Mouse (Mus musculus) lung, embryonic 14.5 days (tissue): ENCODE measurements around the gene Mical3. TPM values are rescaled to one million over a fixed set of nuclear protein-coding genes. Genes with fewer than 3 reads are reported as not detected.

ENCODE experiments used
- ATAC-seq: fragments of 200-750 bp; cut with Nextera tagmentation; 2 replicates; pipeline ENCODE4 v1.8.0; 2017; ENCODE audit warnings: mild to moderate bottlenecking, moderate TSS enrichment, moderate library complexity; ENCODE audit not compliant: insufficient read depth
- DNase-seq: peaks from one replicate; pipeline ENCODE4 v3.0.0-alpha.2; 2015
- H3K27ac ChIP-seq: fragments of 300-500 bp; sonication (generic); 2 replicates; pipeline ENCODE4 v1.5.1; 2014; ENCODE audit warnings: low read depth, mild to moderate bottlenecking, moderate library complexity
- H3K27me3 ChIP-seq: fragments of 300-500 bp; sonication (generic); 2 replicates; pipeline ENCODE4 v1.6.1; 2014; ENCODE audit warnings: low read length, control low read depth; ENCODE audit not compliant: insufficient read depth
- H3K36me3 ChIP-seq: fragments of 300-500 bp; sonication (generic); 2 replicates; pipeline ENCODE4 v1.6.1; 2014; ENCODE audit warnings: control low read depth; ENCODE audit not compliant: insufficient read depth
- H3K4me1 ChIP-seq: fragments of 300-500 bp; sonication (generic); 2 replicates; pipeline ENCODE4 v1.6.1; 2014; ENCODE audit warnings: antibody characterized with exemption, control low read depth; ENCODE audit not compliant: insufficient read depth
- H3K4me2 ChIP-seq: fragments of 300-500 bp; sonication (generic); 2 replicates; pipeline ENCODE4 v1.6.1; 2014; ENCODE audit warnings: mild to moderate bottlenecking
- H3K4me3 ChIP-seq: fragments of 300-500 bp; sonication (generic); 2 replicates; pipeline ENCODE4 v1.5.1; 2014; ENCODE audit warnings: low read depth, low read length
- H3K9ac ChIP-seq: fragments of 300-500 bp; sonication (generic); 2 replicates; pipeline ENCODE4 v1.6.1; 2014
- H3K9me3 ChIP-seq: fragments of 300-500 bp; sonication (generic); 2 replicates; pipeline ENCODE4 v1.6.1; 2016; ENCODE audit warnings: low read depth, low read length, control low read depth
- CTCF ChIP-seq: IDR thresholded peaks from 2 replicates; pipeline ENCODE4 v1.5.1; 2016; ENCODE audit warnings: antibody characterized with exemption, low read depth
- WGBS: fragments of 180-500 bp; shearing (Covaris S2); extraction: QIAGEN DNeasy Blood & Tissue Kit; methylation state at CpG from one replicate; pipeline ENCODE4 v1.1.7; 2014; 5-methylcytosine and 5-hydroxymethylcytosine counted together
- polyA plus RNA-seq: library from polyadenylated mRNA; unstranded; fragments of >200 nt; fragmentation: Nextera tagmentation; extraction: Ambion mirVana; gene quantifications from 2 replicates; pipeline ENCODE4 v1.2.1, GENCODE M21; 2014

The Mical3 gene
- polyA plus RNA-seq, 1 experiment from 2014 or later: 27.0 TPM

GRCm38 (mm10) chr6:120884436-120884835 is 246.4 kb downstream of the Mical3 start:
- Histone ChIP-seq H3K27ac (no peak overlapping the region), H3K4me3 (no peak overlapping the region), H3K4me2 (no peak overlapping the region), H3K9me3 (no peaks in the 10 kb centered on the region), H3K36me3 (peaks cover 74% of the 10 kb centered on the region), H3K27me3 (no peaks in the 10 kb centered on the region), H3K4me1 (no peaks in the 10 kb centered on the region), H3K9ac (no peak overlapping the region)
- TF ChIP-seq CTCF: no peak
- 97% methylated on average over 6 of the region's 6 CpGs for WGBS
- DNase-seq (no peak), ATAC-seq (no peak)

Other genes with a start within 250 kb of the Mical3 start
- gene Bid, start 214.1 kb downstream of the Mical3 start, polyA plus RNA-seq: 18.1 and 22.1 TPM in 2 replicates
- gene Pex26, start 52.7 kb upstream of the Mical3 start, polyA plus RNA-seq: 7.6 and 8.1 TPM in 2 replicates
- 2.1 and 3.0 TPM in 2 replicates for gene Tuba8, start 79.7 kb upstream of the Mical3 start, polyA plus RNA-seq
- gene Usp18, start 114.9 kb upstream of the Mical3 start, polyA plus RNA-seq: 2.8 and 3.3 TPM in 2 replicates
- 0.92 and 0.96 TPM in 2 replicates for gene Slc6a13, start 169.2 kb upstream of the Mical3 start, polyA plus RNA-seq
- not detected in 2 replicates for gene Slc6a12, start 212.1 kb upstream of the Mical3 start, polyA plus RNA-seq